Mouse (Mus musculus) forebrain, embryonic 15.5 days (tissue): ENCODE measurements around the gene Kpnb1. TPM values are rescaled to one million over a fixed set of nuclear protein-coding genes. Genes with fewer than 3 reads are reported as not detected.

ENCODE experiments used
- ATAC-seq: fragments of 200-750 bp; cut with Nextera tagmentation; replicated peaks from 2 replicates; pipeline ENCODE4 v1.8.0; 2017; ENCODE audit warnings: mild to moderate bottlenecking, moderate TSS enrichment, moderate library complexity
- H3K27ac ChIP-seq: fragments of 300-500 bp; sonication (generic); replicated peaks from 2 replicates; pipeline ENCODE4 v1.5.1; 2015; ENCODE audit warnings: mild to moderate bottlenecking, inconsistent platforms
- H3K27me3 ChIP-seq: fragments of 300-500 bp; sonication (generic); 2 replicates; pipeline ENCODE4 v1.6.1; 2015; ENCODE audit warnings: inconsistent platforms
- H3K36me3 ChIP-seq: fragments of 300-500 bp; sonication (generic); 2 replicates; pipeline ENCODE4 v1.6.1; 2015; ENCODE audit warnings: mild to moderate bottlenecking, inconsistent platforms
- H3K4me1 ChIP-seq: fragments of 300-500 bp; sonication (generic); 2 replicates; pipeline ENCODE4 v1.6.1; 2015; ENCODE audit warnings: inconsistent platforms
- H3K4me2 ChIP-seq: fragments of 300-500 bp; sonication (generic); replicated peaks from 2 replicates; pipeline ENCODE4 v1.6.1; 2015; ENCODE audit warnings: mild to moderate bottlenecking, inconsistent platforms
- H3K4me3 ChIP-seq: fragments of 300-500 bp; sonication (generic); 2 replicates; pipeline ENCODE4 v1.5.1; 2015; ENCODE audit warnings: mild to moderate bottlenecking, inconsistent platforms
- H3K9ac ChIP-seq: fragments of 300-500 bp; sonication (generic); replicated peaks from 2 replicates; pipeline ENCODE4 v1.6.1; 2015; ENCODE audit warnings: mild to moderate bottlenecking, inconsistent platforms
- H3K9me3 ChIP-seq: fragments of 300-500 bp; sonication (generic); 2 replicates; pipeline ENCODE4 v1.6.1; 2016; ENCODE audit warnings: inconsistent platforms
- WGBS: fragments of 180-500 bp; shearing (Covaris S2); methylation state at CpG from one replicate; pipeline ENCODE4 v1.1.7; 2015; ENCODE audit warnings: mixed read lengths; 5-methylcytosine and 5-hydroxymethylcytosine counted together
- polyA plus RNA-seq: library from polyadenylated mRNA; unstranded; fragments of >200 nt; fragmentation: Nextera tagmentation; extraction: Ambion mirVana; gene quantifications from 2 replicates; pipeline ENCODE4 v1.2.1, GENCODE M21; 2015

Gene Kpnb1
- polyA plus RNA-seq, 1 experiment from 2014 or later = 41.8 TPM

DNA sequence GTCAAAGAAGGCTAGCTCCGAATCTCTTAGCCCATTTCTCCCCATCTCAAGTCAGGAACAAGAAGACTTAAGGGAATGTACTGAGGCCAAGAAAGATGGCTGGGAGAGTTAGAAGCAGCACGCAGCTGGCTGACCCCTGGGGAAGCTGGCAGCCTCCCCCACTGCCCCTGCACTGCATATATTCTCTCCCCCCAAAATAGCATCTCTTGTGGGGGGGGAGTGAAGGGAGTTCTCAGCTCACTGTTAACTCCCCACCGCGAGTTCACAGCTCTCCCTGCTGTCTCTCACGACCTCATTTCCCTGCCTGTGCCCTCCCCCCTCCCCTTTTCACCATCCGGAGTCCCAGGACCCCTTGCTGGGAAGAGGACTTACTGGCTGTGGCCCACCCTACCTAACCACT lies 55.5 kb downstream of the Kpnb1 start:
- H3K4me2 ChIP-seq = no peak overlapping the region
- peaks cover 5% of the 10 kb centered on the region for H3K4me1 ChIP-seq
- 28% methylated on average over 6 of the region's 6 CpGs for WGBS
- H3K9ac ChIP-seq = no peak overlapping the region
- no peak overlapping the region for H3K4me3 ChIP-seq
- no peak for ATAC-seq
- H3K36me3 ChIP-seq = no peaks in the 10 kb centered on the region
- H3K9me3 ChIP-seq = no peaks in the 10 kb centered on the region
- H3K27me3 ChIP-seq = 0 out of 2 replicates have a peak, but pooled peaks cover 4% of the 10 kb centered on the region
- no peak overlapping the region for H3K27ac ChIP-seq

DNA sequence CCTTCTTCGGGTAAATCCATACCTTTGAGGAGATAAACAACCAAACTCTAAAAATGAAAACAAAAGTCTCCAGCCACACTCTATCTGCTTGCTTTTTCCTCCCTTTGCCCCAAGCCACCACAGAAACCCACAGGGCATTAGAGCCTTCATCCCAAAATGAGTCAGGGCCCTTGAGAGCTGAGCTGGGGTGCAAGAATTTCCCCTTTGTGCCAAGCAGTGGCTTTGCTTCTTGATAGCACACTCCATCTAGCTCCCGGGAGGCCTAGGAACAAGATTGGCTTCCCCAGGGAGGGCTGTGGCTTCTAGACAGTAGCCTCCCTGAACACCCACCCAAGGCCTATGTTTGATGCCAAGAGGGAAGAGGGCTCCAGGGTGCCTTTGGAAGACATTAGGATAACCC lies 56.0 kb downstream of the Kpnb1 start:
- no peak overlapping the region for H3K4me2 ChIP-seq
- 0 out of 2 replicates have a peak, but pooled peaks cover 4% of the 10 kb centered on the region for H3K27me3 ChIP-seq
- no peaks in the 10 kb centered on the region for H3K9me3 ChIP-seq
- no peak overlapping the region for H3K4me3 ChIP-seq
- H3K27ac ChIP-seq = no peak overlapping the region
- ATAC-seq = no peak
- WGBS = 79% methylated on average over 2 of the region's 2 CpGs
- H3K9ac ChIP-seq = no peak overlapping the region
- no peaks in the 10 kb centered on the region for H3K36me3 ChIP-seq
- H3K4me1 ChIP-seq = peaks cover 10% of the 10 kb centered on the region

DNA sequence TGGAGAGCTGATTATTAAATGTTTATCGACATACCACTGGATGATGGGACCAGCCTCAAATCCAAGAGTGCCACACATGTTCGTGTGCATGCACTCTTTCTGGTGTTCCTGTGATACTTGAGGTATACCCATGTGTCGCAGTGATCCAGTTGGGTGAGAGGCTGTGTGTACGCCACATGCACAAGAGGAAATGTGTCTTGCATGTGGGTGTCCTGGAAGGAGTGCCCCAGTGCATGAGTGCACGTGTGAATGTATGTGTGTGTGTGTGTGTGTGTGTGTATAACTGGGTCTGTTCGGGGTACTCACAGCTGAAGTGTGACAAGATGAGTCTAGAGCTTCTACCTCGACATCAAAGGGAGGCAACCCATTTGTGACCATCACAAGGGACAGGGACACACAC lies 57.4 kb downstream of the Kpnb1 start:
- H3K27me3 ChIP-seq = 0 out of 2 replicates have a peak, but pooled peaks cover 4% of the 10 kb centered on the region
- no peak overlapping the region for H3K4me2 ChIP-seq
- ATAC-seq = no peak
- H3K9ac ChIP-seq = no peak overlapping the region
- H3K27ac ChIP-seq = no peak overlapping the region
- peaks cover 10% of the 10 kb centered on the region for H3K4me1 ChIP-seq
- 78% methylated on average over 7 of the region's 7 CpGs for WGBS
- H3K9me3 ChIP-seq = no peaks in the 10 kb centered on the region
- H3K4me3 ChIP-seq = no peak overlapping the region
- H3K36me3 ChIP-seq = no peaks in the 10 kb centered on the region

DNA sequence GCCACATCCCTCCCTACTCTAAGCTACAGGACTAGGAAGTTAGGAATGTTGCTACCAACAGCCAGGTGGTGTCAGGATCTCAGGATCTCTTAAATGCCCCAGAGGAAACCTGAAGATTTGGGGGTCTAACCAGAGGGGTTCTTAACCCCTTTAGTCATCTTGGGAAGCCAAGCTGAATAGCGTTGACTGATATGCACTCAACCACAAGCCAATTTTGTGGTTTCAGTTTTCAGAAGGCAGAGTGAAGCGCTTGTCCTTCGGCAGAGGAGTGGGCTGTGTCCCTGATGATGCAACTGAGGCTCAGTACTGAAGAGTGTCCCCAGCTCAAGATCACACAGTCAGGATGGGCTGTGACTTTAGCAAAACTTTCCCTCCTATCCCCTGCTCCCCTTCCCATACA lies 58.7 kb downstream of the Kpnb1 start:
- Histone ChIP-seq H3K9ac (no peak overlapping the region), H3K27ac (no peak overlapping the region), H3K36me3 (no peaks in the 10 kb centered on the region), H3K27me3 (0 out of 2 replicates have a peak, but pooled peaks cover 4% of the 10 kb centered on the region), H3K4me3 (no peak overlapping the region), H3K9me3 (no peaks in the 10 kb centered on the region), H3K4me2 (no peak overlapping the region), H3K4me1 (peaks cover 10% of the 10 kb centered on the region)
- ATAC-seq = no peak
- WGBS = 71% methylated on average over 3 of the region's 3 CpGs

DNA sequence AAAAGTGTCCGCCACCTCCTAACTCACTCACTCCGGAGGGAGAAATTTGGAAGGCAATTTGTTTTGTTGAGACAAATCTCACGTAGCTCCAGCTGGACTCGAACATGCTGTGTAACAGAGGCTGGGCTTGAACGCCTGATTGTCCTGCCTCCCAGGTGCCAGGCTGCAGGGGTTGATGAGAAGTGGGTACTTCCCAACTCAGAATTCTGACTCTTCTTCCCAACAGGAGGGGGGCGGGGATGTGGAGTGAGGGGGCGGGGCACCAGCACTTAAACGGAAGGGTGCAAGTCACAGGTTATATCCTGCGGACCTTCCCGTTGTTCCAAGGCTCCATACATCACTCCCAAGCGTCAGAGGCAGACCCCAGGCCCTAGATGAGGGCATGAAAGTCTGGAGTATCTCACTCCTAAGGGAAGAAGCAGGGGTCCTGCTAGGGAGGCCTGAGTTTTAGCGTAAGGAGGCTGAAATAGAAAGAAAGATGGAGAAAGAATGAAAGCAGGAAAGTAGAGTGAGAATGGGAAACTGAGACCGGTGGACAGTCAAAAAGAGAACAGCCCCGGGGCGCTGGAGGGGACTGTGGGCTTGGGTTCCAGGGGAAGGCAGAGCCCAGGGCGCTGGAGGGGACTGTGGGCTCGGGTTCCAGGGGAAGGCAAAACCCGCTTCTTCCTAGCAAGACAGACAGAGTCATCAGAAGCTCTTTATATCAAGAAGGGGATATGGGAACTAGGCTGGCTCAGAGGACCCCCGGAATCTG lies 60.0 kb downstream of the Kpnb1 start:
- Histone ChIP-seq H3K27me3 (0 out of 2 replicates have a peak, but pooled peaks cover 4% of the 10 kb centered on the region), H3K4me3 (peak overlapping the region; percentile 52), H3K9me3 (no peaks in the 10 kb centered on the region), H3K36me3 (no peaks in the 10 kb centered on the region), H3K9ac (peak overlapping the region; percentile 53), H3K4me1 (peaks cover 12% of the 10 kb centered on the region), H3K4me2 (peak overlapping the region; percentile 94), H3K27ac (no peak overlapping the region)
- WGBS = 19% methylated on average over 19 of the region's 19 CpGs
- no peak for ATAC-seq

DNA sequence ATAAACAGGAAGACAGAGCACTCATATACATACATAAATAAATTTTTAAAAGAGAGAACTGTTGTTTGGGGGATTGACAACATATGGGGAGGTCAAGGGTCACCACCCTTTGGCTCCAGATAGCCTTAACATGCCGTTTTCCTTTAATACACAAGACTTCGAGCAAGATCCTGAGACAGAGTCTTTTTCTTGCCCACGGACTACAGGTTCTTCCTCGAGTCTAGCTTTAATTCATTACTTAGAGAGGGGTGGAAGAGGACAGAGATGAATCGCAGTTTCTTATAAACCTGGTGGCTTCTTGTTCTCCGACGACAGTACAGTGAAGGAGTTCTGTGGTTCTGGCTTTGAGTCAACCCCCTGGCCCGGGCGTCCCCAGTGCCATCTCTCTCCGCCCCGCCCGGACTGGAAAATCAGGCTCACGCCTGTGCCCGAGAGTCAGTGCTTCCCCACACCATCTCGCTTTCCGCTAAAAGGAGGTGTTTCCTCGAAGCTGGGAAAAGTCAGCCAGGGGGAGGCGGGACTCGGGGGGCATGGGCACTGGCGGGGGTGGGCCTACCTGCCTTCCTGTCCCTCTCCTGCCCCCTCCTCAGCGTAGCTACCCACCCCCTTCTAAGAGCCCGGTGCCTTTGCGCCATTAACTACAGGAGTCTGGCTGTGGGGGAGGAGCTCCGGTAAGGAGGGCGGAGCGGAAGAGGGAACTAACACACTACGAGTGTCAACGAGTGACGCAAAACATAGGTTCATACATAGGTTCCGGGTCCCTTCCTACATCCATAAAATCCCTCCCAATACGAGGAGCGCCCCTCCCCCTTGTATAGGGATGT lies 60.8 kb downstream of the Kpnb1 start:
- Histone ChIP-seq H3K9ac (peak overlapping the region; percentile 53), H3K4me2 (peak overlapping the region; percentile 94), H3K27ac (no peak overlapping the region), H3K4me1 (peaks cover 12% of the 10 kb centered on the region), H3K27me3 (0 out of 2 replicates have a peak, but pooled peaks cover 4% of the 10 kb centered on the region), H3K9me3 (no peaks in the 10 kb centered on the region), H3K4me3 (peak overlapping the region; percentile 52), H3K36me3 (no peaks in the 10 kb centered on the region)
- WGBS = 6% methylated on average over 32 of the region's 32 CpGs
- ATAC-seq = peak; percentile 63; the same call in 1 of the 2 replicates

DNA sequence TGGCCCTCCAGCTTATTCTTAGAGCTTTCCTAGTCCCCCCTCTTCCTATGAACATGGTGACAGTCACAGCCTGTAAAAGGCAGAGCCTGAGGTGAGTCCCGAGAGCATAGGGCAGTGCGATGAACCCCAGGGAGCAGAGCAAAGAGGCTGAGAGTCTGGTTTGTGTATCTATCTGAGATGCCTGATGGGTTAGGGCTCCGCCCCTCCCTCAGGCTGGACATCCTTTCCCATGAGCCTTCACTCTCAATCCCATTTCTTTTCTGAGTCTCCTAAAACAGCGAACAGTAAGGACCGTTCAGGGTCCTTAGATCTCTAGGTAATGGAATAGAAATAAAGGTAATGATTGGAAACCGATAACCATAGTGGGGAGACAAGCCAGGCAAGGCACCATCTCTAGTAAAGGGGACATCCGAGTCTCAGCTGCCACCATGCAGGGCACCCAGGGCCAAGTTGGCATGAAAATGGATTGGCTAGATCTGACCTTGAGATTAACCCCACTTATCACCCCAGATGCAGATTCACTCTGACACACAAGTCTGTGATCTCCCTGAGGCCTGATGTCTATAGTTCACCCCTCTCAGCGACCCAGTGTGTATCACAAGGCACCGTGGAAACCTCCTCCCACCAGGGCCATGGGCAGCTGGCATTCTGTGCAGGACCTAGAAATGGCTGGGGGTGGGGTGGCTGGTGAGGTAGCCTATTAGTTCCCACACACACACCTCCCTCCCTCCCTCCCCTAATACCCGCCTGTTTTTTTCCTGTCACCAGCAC lies 63.2 kb downstream of the Kpnb1 start:
- H3K27ac ChIP-seq = no peak overlapping the region
- H3K27me3 ChIP-seq = 0 out of 2 replicates have a peak, but pooled peaks cover 4% of the 10 kb centered on the region
- no peak overlapping the region for H3K4me3 ChIP-seq
- no peak overlapping the region for H3K9ac ChIP-seq
- H3K36me3 ChIP-seq = no peaks in the 10 kb centered on the region
- peaks cover 12% of the 10 kb centered on the region for H3K4me1 ChIP-seq
- no peaks in the 10 kb centered on the region for H3K9me3 ChIP-seq
- no peak overlapping the region for H3K4me2 ChIP-seq
- no peak for ATAC-seq
- WGBS = 68% methylated on average over 10 of the region's 10 CpGs

DNA sequence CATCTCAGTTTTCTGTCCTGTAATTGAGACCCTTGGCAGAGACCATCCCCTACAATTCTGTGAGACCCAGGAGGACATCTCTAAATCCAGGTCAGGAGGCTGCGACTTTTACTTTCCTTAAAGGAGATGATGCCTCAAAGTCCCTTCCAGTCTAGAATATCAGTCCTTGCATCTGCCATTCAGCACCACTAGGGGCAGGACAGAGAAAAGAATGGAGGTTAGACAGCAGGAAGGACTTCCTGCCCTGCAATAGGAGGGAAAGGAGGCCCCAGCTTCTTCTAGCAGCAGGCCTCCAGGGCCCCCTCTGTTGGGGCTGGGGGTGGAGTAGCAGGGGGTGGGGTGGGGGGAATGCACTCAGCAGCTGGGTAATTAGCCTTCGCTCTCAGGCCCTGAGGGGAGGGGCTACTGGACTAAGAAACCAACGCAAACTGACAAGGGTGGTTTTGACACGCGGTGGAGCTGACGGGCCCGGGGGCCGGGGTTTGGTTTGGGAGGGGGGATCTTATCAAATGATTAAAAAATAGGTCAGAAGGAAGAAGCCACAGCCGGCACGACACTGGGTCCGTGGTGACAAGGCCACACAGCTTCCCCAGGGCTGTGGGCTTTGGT lies 64.3 kb downstream of the Kpnb1 start:
- H3K27me3 ChIP-seq = peaks cover 13% of the 10 kb centered on the region; the same call in 1 of the 2 replicates
- no peak overlapping the region for H3K27ac ChIP-seq
- no peak overlapping the region for H3K4me2 ChIP-seq
- no peaks in the 10 kb centered on the region for H3K36me3 ChIP-seq
- H3K9me3 ChIP-seq = no peaks in the 10 kb centered on the region
- WGBS = 11% methylated on average over 11 of the region's 11 CpGs
- no peak overlapping the region for H3K4me3 ChIP-seq
- H3K4me1 ChIP-seq = peaks cover 12% of the 10 kb centered on the region
- no peak overlapping the region for H3K9ac ChIP-seq
- ATAC-seq = no peak

DNA sequence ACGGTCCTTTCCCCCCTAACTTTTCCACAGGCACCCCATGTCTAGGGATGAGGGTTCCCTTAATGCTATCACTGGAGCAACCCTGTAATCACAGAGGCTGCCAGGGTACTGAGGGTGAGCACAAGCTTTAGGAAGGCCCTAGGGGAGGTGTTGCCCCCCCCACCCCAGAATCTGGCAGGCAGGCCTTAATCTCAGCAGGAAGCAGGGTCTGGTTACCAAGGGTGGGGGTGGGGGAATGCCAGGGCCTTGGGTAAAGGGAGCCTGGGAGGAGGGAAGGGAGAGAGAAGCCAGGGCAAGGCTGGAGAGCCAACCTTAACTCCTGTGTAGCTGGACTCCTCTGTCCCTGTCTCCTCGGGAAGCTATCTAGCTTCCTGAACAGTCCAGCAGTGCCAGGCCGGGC lies 67.0 kb downstream of the Kpnb1 start:
- H3K4me3 ChIP-seq = no peak overlapping the region
- H3K27me3 ChIP-seq = peaks cover 34% of the 10 kb centered on the region
- no peak overlapping the region for H3K9ac ChIP-seq
- H3K4me2 ChIP-seq = no peak overlapping the region
- WGBS = 58% methylated on average over 3 of the region's 3 CpGs
- H3K9me3 ChIP-seq = no peaks in the 10 kb centered on the region
- no peak for ATAC-seq
- no peaks in the 10 kb centered on the region for H3K36me3 ChIP-seq
- no peak overlapping the region for H3K27ac ChIP-seq
- peaks cover 2% of the 10 kb centered on the region; the same call in 1 of the 2 replicates for H3K4me1 ChIP-seq

DNA sequence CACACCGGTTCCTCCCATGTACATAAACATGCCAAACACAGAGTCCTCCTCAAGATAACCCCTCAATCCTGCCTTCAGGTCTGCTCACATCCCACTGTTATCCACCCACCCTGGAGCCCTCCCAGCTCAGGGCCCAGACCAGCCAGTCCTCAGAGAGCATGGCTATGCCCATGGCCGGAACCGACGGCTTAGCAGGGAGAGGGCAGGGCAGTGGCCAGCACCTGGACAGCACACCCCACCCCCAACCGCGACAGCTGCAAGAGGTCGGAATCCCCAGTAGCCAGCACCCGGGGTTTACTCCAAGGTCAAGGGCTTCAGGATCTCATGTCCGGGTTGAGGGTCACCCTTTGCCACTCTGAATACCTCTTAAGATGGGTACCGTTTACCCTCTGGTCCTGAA lies 67.5 kb downstream of the Kpnb1 start:
- 54% methylated on average over 10 of the region's 10 CpGs for WGBS
- no peak overlapping the region for H3K27ac ChIP-seq

DNA sequence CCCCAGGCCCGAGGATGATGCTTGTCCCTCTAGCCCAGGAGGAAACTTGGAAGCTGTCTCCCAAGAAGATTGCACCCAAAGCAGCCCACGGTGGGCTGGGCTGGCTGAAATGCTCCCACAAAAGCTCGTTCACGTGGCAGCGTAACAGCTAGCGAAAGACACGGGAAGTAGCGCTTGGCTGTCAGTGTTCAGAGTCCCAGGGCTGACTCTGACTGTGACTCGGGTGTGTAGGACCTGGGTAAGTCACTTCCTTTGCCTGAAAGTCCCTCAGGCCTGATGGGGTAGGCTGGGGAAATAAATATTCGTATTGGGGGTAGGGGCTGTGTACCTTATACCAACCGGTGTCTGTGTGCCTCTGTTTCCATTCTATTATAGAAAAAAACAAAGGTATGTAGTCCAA lies 71.9 kb downstream of the Kpnb1 start:
- peak overlapping the region; percentile 52; the same call in 1 of the 2 replicates for H3K4me2 ChIP-seq

More for the DNA sequence above, 67.5 kb downstream of the Kpnb1 start:
- H3K9ac ChIP-seq = no peak overlapping the region
- H3K9me3 ChIP-seq = no peaks in the 10 kb centered on the region
- peaks cover 38% of the 10 kb centered on the region for H3K27me3 ChIP-seq
- peaks cover 5% of the 10 kb centered on the region for H3K4me1 ChIP-seq
- no peaks in the 10 kb centered on the region for H3K36me3 ChIP-seq
- H3K4me3 ChIP-seq = no peak overlapping the region
- ATAC-seq = no peak
- no peak overlapping the region for H3K4me2 ChIP-seq

More for the DNA sequence above, 71.9 kb downstream of the Kpnb1 start:
- Histone ChIP-seq H3K36me3 (no peaks in the 10 kb centered on the region), H3K27me3 (peaks cover 70% of the 10 kb centered on the region), H3K27ac (no peak overlapping the region), H3K4me1 (peaks cover 16% of the 10 kb centered on the region), H3K9ac (no peak overlapping the region), H3K4me3 (no peak overlapping the region), H3K9me3 (no peaks in the 10 kb centered on the region)
- WGBS = 9% methylated on average over 11 of the region's 11 CpGs
- ATAC-seq = no peak
